In the genomic region with DNA sequence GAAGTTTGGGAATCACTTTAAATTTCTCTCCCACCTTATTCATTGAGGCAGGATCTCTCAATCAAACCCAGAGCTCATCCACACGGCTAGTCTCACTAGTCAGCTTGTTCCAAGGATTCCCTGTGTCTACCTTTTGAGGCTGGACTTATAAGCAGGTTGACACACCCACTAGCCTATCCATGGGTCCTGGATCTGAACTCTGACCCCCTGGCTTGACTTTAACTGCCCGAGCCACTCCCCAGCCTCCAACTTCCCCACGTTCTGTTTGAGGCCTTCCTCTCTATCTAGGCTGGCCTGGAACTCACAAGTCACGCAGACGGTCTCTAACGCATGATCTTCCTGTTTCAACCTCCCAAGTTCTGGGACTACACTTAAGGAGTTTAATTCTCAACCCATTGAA, we compare ENCODE assay signal across 27 mouse cellular contexts.
"Had no signal": no experiment of that assay in that cellular context is flagged by ENCODE, and none has a peak within 500 bp of the region (broad histone marks: within the 10 kb centered on the region; RNA-seq: fewer than 3 reads in every experiment).

No protein-coding gene starts in this region.

- H3K4me3 ChIP-seq: gastrocnemius, adult 2 months; heart, adult 2 months; heart, embryonic 13.5 days; heart, embryonic 15.5 days; hindbrain, embryonic 13.5 days; hindbrain, embryonic 15.5 days; kidney, embryonic 15.5 days; limb, embryonic 13.5 days; limb, embryonic 15.5 days had no signal

- H3K36me3 ChIP-seq: heart, embryonic 13.5 days; heart, embryonic 15.5 days; hindbrain, embryonic 13.5 days; hindbrain, embryonic 15.5 days; kidney, embryonic 15.5 days; limb, embryonic 13.5 days; limb, embryonic 15.5 days had no signal

- DNase-seq: gastrocnemius, adult 2 months; gastrocnemius, postnatal 14 days; gastrocnemius, postnatal 36 days; heart, adult 11 months; heart, adult 2 months; heart, postnatal 14 days; heart, postnatal 36 days; kidney, adult 11 months; kidney, adult 2 months; kidney, adult 9 months; kidney, postnatal 14 days; kidney, postnatal 36 days; layer of hippocampus, adult 9-11 months; layer of hippocampus, postnatal 36 days; left cerebral cortex, postnatal 4 days had no signal

- H3K4me2 ChIP-seq: heart, embryonic 11.5 days; heart, embryonic 13.5 days; heart, embryonic 15.5 days; hindbrain, embryonic 13.5 days; hindbrain, embryonic 15.5 days; kidney, embryonic 15.5 days; limb, embryonic 13.5 days; limb, embryonic 15.5 days; liver, embryonic 11.5 days had no signal

- ATAC-seq: forebrain, embryonic 16.5 days; inflammation-experienced regulatory T-cells, adult 6 months had no signal

- H3K27me3 ChIP-seq: heart, embryonic 13.5 days; heart, embryonic 15.5 days; hindbrain, embryonic 13.5 days; hindbrain, embryonic 15.5 days; kidney, embryonic 15.5 days; limb, embryonic 13.5 days; limb, embryonic 15.5 days had no signal

- H3K27ac ChIP-seq: gastrocnemius, adult 2 months; heart, adult 2 months; heart, embryonic 13.5 days; heart, embryonic 15.5 days; hindbrain, embryonic 13.5 days; hindbrain, embryonic 15.5 days; kidney, embryonic 15.5 days; kidney, postnatal 0 days; limb, embryonic 13.5 days; limb, embryonic 15.5 days had no signal

- H3K9ac ChIP-seq: heart, embryonic 13.5 days; heart, embryonic 15.5 days; hindbrain, embryonic 13.5 days; hindbrain, embryonic 15.5 days; kidney, embryonic 15.5 days; limb, embryonic 13.5 days; limb, embryonic 15.5 days had no signal

- H3K9me3 ChIP-seq: heart, embryonic 13.5 days; heart, embryonic 15.5 days; hindbrain, embryonic 13.5 days; hindbrain, embryonic 15.5 days; kidney, embryonic 15.5 days; limb, embryonic 15.5 days had no signal
